Mouse (Mus musculus): ENCODE data around the gene Hnrnpm. TPM values are rescaled to one million over a fixed set of nuclear protein-coding genes. Genes with fewer than 3 reads are reported as not detected.

The Hnrnpm gene
- polyA plus RNA-seq, 1 experiment from 2014 or later: 725 TPM

GRCm38 (mm10) chr17:33685249-33685653 lies 1.4 kb downstream of the Hnrnpm start:
- Histone ChIP-seq H3K9me3 (replicated peaks; ENCODE audit: control insufficient read depth, low read length) (no peaks in the 10 kb centered on the region), H3K27ac (replicated peaks; ENCODE audit: low read depth, low read length) (peak overlapping the region; percentile 84), H3K27me3 (ENCODE audit: control insufficient read depth, insufficient read depth, low read length) (no peaks in the 10 kb centered on the region), H3K9ac (replicated peaks; ENCODE audit: low read length) (peak overlapping the region; percentile 99), H3K4me1 (ENCODE audit: control insufficient read depth, insufficient read depth, low read length) (no peaks in the 10 kb centered on the region), H3K4me2 (ENCODE audit: low read depth, low read length) (peak overlapping the region; percentile 53), H3K4me3 (ENCODE audit: low read depth, low read length) (peak overlapping the region; percentile 92), H3K36me3 (replicated peaks; ENCODE audit: control insufficient read depth, insufficient read depth, low read depth, low read length) (no peaks in the 10 kb centered on the region)
- DNase-seq (ENCODE audit: low spot score) (peak; percentile 97), ATAC-seq (replicated peaks; ENCODE audit: insufficient number of reproducible peaks, low FRiP score, low TSS enrichment, low read depth) (peak; percentile 96)
- under 1% methylated on average over 41 of the region's 42 CpGs for WGBS

DNA sequence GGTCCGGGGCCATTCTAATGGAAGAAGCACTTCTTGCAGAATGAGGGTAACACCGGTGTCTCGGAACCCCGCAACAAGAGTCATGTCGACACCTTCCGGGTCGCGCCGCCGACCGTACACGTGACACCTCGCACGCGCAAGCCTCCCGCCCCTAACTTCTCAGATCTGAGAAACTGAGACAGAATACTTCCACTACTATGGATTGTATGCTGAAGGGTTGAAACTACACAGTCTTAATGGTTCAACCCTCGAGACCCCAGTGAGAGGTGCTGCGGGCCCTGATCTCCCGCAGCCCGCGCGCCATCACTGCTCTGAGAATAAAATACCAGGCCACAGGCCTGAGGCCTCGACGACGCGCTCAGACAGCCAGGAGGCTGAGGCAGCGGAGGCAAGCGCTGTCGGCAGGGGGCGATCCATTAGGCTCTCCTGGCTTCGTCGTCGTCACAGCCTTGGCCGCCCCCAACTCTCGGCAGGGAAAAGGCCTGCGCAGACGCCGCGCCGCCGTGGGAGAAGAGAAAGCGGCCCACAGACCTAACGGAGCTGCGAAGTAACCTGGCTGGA lies 1.9 kb downstream of the Hnrnpm start:
- ATAC-seq (replicated peaks; ENCODE audit: insufficient number of reproducible peaks, low FRiP score, low TSS enrichment, low read depth): peak; percentile 65
- H3K27ac ChIP-seq (replicated peaks; ENCODE audit: low read depth, low read length): peak overlapping the region; percentile 84
- H3K36me3 ChIP-seq (replicated peaks; ENCODE audit: control insufficient read depth, insufficient read depth, low read depth, low read length): no peaks in the 10 kb centered on the region
- H3K27me3 ChIP-seq (ENCODE audit: control insufficient read depth, insufficient read depth, low read length): no peaks in the 10 kb centered on the region
- H3K4me1 ChIP-seq (ENCODE audit: control insufficient read depth, insufficient read depth, low read length): no peaks in the 10 kb centered on the region
- peak; percentile 72 for DNase-seq (ENCODE audit: low spot score)
- H3K4me3 ChIP-seq (ENCODE audit: low read depth, low read length): peak overlapping the region; percentile 92
- no peaks in the 10 kb centered on the region for H3K9me3 ChIP-seq (replicated peaks; ENCODE audit: control insufficient read depth, low read length)
- peak overlapping the region; percentile 53 for H3K4me2 ChIP-seq (ENCODE audit: low read depth, low read length)
- peak overlapping the region; percentile 99 for H3K9ac ChIP-seq (replicated peaks; ENCODE audit: low read length)
- under 1% methylated on average over 43 of the region's 44 CpGs for WGBS

DNA sequence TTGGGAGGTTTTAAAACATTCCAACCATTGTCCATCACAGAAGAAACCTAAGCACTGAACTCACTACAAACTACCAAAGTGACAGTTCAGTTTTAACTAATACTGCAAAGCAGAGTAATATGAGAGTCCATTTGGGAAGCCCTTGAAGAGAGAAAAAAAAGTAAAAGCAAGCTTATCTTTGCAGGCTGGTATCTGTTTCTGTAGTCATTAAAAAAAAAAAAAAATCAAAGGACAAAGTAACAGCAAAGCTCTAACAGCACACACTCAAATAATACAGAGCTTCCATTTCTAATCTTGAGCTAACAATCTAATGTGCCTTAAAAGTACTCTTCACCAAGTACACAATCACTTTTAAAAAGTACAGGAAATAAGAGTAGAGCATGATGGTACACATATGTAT lies 4.9 kb downstream of the Hnrnpm start:
- Histone ChIP-seq H3K27me3 (ENCODE audit: control insufficient read depth, insufficient read depth, low read length) (no peaks in the 10 kb centered on the region), H3K9ac (replicated peaks; ENCODE audit: low read length) (no peak overlapping the region), H3K9me3 (replicated peaks; ENCODE audit: control insufficient read depth, low read length) (no peaks in the 10 kb centered on the region), H3K4me3 (ENCODE audit: low read depth, low read length) (0 out of 2 replicates have a peak overlapping the region, but pooled peaks have one; percentile 5), H3K36me3 (replicated peaks; ENCODE audit: control insufficient read depth, insufficient read depth, low read depth, low read length) (no peaks in the 10 kb centered on the region), H3K4me2 (ENCODE audit: low read depth, low read length) (peak overlapping the region; percentile 23), H3K4me1 (ENCODE audit: control insufficient read depth, insufficient read depth, low read length) (no peaks in the 10 kb centered on the region), H3K27ac (replicated peaks; ENCODE audit: low read depth, low read length) (no peak overlapping the region)
- DNase-seq (ENCODE audit: low spot score) (no peak), ATAC-seq (replicated peaks; ENCODE audit: insufficient number of reproducible peaks, low FRiP score, low TSS enrichment, low read depth) (no peak)

DNA sequence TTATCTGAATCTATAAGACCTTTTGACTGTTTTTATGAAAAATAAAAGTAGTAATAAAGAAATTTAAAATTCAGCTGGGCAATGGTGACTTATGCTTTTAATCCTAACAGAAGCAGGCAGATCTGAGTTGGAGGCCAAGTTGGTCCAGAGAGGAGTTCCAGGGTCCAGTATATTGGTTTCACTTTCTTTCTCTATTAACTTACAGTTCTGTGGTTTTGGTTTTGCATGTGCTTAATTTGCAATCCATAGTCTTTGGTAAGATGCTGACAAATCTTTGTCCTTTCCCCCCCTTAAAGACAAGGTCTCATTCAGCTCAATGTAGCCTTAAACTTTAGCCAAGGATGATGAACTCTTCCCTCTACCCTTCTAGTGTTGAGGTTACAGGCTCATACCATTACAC lies 7.9 kb downstream of the Hnrnpm start:
- ATAC-seq (replicated peaks; ENCODE audit: insufficient number of reproducible peaks, low FRiP score, low TSS enrichment, low read depth): no peak
- H3K4me1 ChIP-seq (ENCODE audit: control insufficient read depth, insufficient read depth, low read length): no peaks in the 10 kb centered on the region
- no peak overlapping the region for H3K4me2 ChIP-seq (ENCODE audit: low read depth, low read length)
- DNase-seq (ENCODE audit: low spot score): no peak
- H3K27ac ChIP-seq (replicated peaks; ENCODE audit: low read depth, low read length): no peak overlapping the region
- no peaks in the 10 kb centered on the region for H3K9me3 ChIP-seq (replicated peaks; ENCODE audit: control insufficient read depth, low read length)
- no peaks in the 10 kb centered on the region for H3K27me3 ChIP-seq (ENCODE audit: control insufficient read depth, insufficient read depth, low read length)
- no peak overlapping the region for H3K9ac ChIP-seq (replicated peaks; ENCODE audit: low read length)
- H3K4me3 ChIP-seq (ENCODE audit: low read depth, low read length): no peak overlapping the region
- peaks cover 3% of the 10 kb centered on the region for H3K36me3 ChIP-seq (replicated peaks; ENCODE audit: control insufficient read depth, insufficient read depth, low read depth, low read length)

DNA sequence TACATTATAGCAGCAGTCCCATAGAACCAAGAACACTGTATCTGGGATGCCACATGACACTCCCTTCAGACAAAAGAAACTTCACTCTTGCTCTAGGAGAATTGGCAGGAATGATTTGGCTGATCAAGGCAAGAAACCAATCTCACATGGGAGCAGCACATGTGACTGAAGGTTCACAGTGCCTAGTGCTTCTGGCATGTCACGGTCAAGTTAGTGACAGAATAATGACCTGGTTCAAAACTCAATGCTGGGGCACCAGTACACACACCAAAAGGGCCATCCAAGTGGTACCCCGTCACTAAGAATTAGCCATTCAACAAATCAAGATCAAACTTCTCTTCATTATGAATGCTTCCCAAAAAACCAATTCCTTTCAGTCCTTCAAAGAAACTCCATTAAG lies 10.6 kb downstream of the Hnrnpm start:
- Histone ChIP-seq H3K4me2 (ENCODE audit: low read depth, low read length) (no peak overlapping the region), H3K4me3 (ENCODE audit: low read depth, low read length) (no peak overlapping the region), H3K36me3 (replicated peaks; ENCODE audit: control insufficient read depth, insufficient read depth, low read depth, low read length) (peaks cover 3% of the 10 kb centered on the region), H3K4me1 (ENCODE audit: control insufficient read depth, insufficient read depth, low read length) (no peaks in the 10 kb centered on the region), H3K27ac (replicated peaks; ENCODE audit: low read depth, low read length) (no peak overlapping the region), H3K9me3 (replicated peaks; ENCODE audit: control insufficient read depth, low read length) (no peaks in the 10 kb centered on the region), H3K27me3 (ENCODE audit: control insufficient read depth, insufficient read depth, low read length) (no peaks in the 10 kb centered on the region), H3K9ac (replicated peaks; ENCODE audit: low read length) (no peak overlapping the region)
- ATAC-seq (replicated peaks; ENCODE audit: insufficient number of reproducible peaks, low FRiP score, low TSS enrichment, low read depth) (no peak), DNase-seq (ENCODE audit: low spot score) (no peak)
- WGBS: 96% methylated on average over 2 of the region's 2 CpGs

DNA sequence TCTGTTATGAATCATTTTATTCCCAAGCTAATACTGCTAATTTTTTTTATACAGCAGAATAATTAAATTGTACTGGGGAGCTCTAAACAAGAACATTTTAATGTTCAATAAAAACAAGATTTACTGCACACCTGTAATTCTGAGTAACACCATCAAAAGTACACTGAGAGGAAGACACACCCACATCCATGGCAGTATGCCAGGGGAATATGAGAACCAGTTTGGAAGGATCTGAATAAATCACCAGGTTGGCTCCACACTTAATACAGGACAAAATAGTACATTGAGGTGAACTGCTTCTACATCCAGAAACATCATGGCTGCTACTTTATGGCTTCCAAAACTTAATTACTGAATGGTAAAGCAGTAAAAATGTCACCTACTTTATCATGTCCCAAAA lies 11.2 kb downstream of the Hnrnpm start:
- Histone ChIP-seq H3K4me2 (ENCODE audit: low read depth, low read length) (no peak overlapping the region), H3K4me1 (ENCODE audit: control insufficient read depth, insufficient read depth, low read length) (no peaks in the 10 kb centered on the region), H3K4me3 (ENCODE audit: low read depth, low read length) (no peak overlapping the region), H3K36me3 (replicated peaks; ENCODE audit: control insufficient read depth, insufficient read depth, low read depth, low read length) (peaks cover 3% of the 10 kb centered on the region), H3K27ac (replicated peaks; ENCODE audit: low read depth, low read length) (no peak overlapping the region), H3K9me3 (replicated peaks; ENCODE audit: control insufficient read depth, low read length) (no peaks in the 10 kb centered on the region), H3K27me3 (ENCODE audit: control insufficient read depth, insufficient read depth, low read length) (no peaks in the 10 kb centered on the region), H3K9ac (replicated peaks; ENCODE audit: low read length) (no peak overlapping the region)
- DNase-seq (ENCODE audit: low spot score) (no peak), ATAC-seq (replicated peaks; ENCODE audit: insufficient number of reproducible peaks, low FRiP score, low TSS enrichment, low read depth) (no peak)

DNA sequence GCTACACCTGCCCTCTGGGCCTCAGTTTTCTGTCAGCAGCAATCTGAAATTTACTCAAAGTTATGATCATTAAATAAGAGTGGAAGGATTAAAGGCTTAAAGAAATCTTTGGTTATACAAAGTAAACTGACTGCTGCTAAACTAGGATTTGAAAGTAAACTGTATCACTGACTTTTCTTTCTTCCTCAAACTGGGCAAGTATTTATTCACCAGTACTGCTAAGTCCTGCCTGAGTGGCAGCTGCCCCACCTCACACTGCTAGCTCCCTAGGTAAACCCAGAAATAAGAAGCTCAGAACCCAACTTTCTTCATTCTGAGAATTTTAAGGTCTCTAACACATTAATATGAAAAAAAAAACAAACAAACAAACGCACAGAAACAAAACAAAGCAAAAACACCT lies 12.8 kb downstream of the Hnrnpm start:
- WGBS: 82% methylated on average over 1 of the region's 1 CpGs
- DNase-seq (ENCODE audit: low spot score): no peak
- Histone ChIP-seq H3K9me3 (replicated peaks; ENCODE audit: control insufficient read depth, low read length) (no peaks in the 10 kb centered on the region), H3K27ac (replicated peaks; ENCODE audit: low read depth, low read length) (no peak overlapping the region), H3K4me3 (ENCODE audit: low read depth, low read length) (no peak overlapping the region), H3K9ac (replicated peaks; ENCODE audit: low read length) (no peak overlapping the region), H3K36me3 (replicated peaks; ENCODE audit: control insufficient read depth, insufficient read depth, low read depth, low read length) (peaks cover 3% of the 10 kb centered on the region), H3K4me2 (ENCODE audit: low read depth, low read length) (no peak overlapping the region), H3K27me3 (ENCODE audit: control insufficient read depth, insufficient read depth, low read length) (no peaks in the 10 kb centered on the region), H3K4me1 (ENCODE audit: control insufficient read depth, insufficient read depth, low read length) (no peaks in the 10 kb centered on the region)
- ATAC-seq (replicated peaks; ENCODE audit: insufficient number of reproducible peaks, low FRiP score, low TSS enrichment, low read depth): no peak

- no peak for DNase-seq (ENCODE audit: low spot score)
- WGBS: 94% methylated on average over 3 of the region's 3 CpGs
- no peak overlapping the region for H3K9ac ChIP-seq (replicated peaks; ENCODE audit: low read length)
- peaks cover 4% of the 10 kb centered on the region; the same call in 1 of the 2 replicates for H3K36me3 ChIP-seq (replicated peaks; ENCODE audit: control insufficient read depth, insufficient read depth, low read depth, low read length)
- no peak overlapping the region for H3K4me2 ChIP-seq (ENCODE audit: low read depth, low read length)
- H3K4me1 ChIP-seq (ENCODE audit: control insufficient read depth, insufficient read depth, low read length): no peaks in the 10 kb centered on the region
- H3K4me3 ChIP-seq (ENCODE audit: low read depth, low read length): no peak overlapping the region
- no peak overlapping the region for H3K27ac ChIP-seq (replicated peaks; ENCODE audit: low read depth, low read length)
- H3K27me3 ChIP-seq (ENCODE audit: control insufficient read depth, insufficient read depth, low read length): no peaks in the 10 kb centered on the region
- no peaks in the 10 kb centered on the region for H3K9me3 ChIP-seq (replicated peaks; ENCODE audit: control insufficient read depth, low read length)
- ATAC-seq (replicated peaks; ENCODE audit: insufficient number of reproducible peaks, low FRiP score, low TSS enrichment, low read depth): no peak
Measured at GRCm38 (mm10) chr17:33669681-33670080, 17.0 kb downstream of the Hnrnpm start.
